Mouse (Mus musculus): Measurements from ENCODE around the gene Rab40c. TPM values are rescaled to one million over a fixed set of nuclear protein-coding genes. Genes with fewer than 3 reads are reported as not detected.

The Rab40c gene
- polyA plus RNA-seq, 1 experiment from 2014 or later: 11.0 TPM

Other genes starting within 250 kb of the Rab40c start
- 2.1 and 2.7 TPM in 2 replicates for gene Gng13, start 202.6 kb downstream of the Rab40c start, polyA plus RNA-seq (2014; fragmentation: Nextera tagmentation; extraction: Ambion mirVana)
- gene Chtf18, start 192.3 kb downstream of the Rab40c start, polyA plus RNA-seq (2014; fragmentation: Nextera tagmentation; extraction: Ambion mirVana): 12.6 and 12.8 TPM in 2 replicates
- gene Rpusd1, start 192.1 kb downstream of the Rab40c start, polyA plus RNA-seq (2014; fragmentation: Nextera tagmentation; extraction: Ambion mirVana): 11.7 and 12.9 TPM in 2 replicates
- not detected in 2 replicates for gene Mslnl, start 183.7 kb downstream of the Rab40c start, polyA plus RNA-seq (2014; fragmentation: Nextera tagmentation; extraction: Ambion mirVana)
- 3.1 and 3.4 TPM in 2 replicates for gene Msln, start 165.3 kb downstream of the Rab40c start, polyA plus RNA-seq (2014; fragmentation: Nextera tagmentation; extraction: Ambion mirVana)
- 27.9 and 31.8 TPM in 2 replicates for gene Narfl, start 146.0 kb downstream of the Rab40c start, polyA plus RNA-seq (2014; fragmentation: Nextera tagmentation; extraction: Ambion mirVana)
- gene Haghl, start 134.1 kb downstream of the Rab40c start, polyA plus RNA-seq (2014; fragmentation: Nextera tagmentation; extraction: Ambion mirVana): 47.2 and 52.3 TPM in 2 replicates
- gene Ccdc78, start 133.1 kb downstream of the Rab40c start, polyA plus RNA-seq (2014; fragmentation: Nextera tagmentation; extraction: Ambion mirVana): 0.13 TPM in 1 of 2 replicates, not detected in the other
- gene Fam173a, start 126.8 kb downstream of the Rab40c start, polyA plus RNA-seq (2014; fragmentation: Nextera tagmentation; extraction: Ambion mirVana): 71.8 and 74.0 TPM in 2 replicates
- 0.29 TPM in 1 of 2 replicates, not detected in the other for gene AC134908.4, start 124.1 kb downstream of the Rab40c start, polyA plus RNA-seq (2014; fragmentation: Nextera tagmentation; extraction: Ambion mirVana)
- gene Metrn, start 122.6 kb downstream of the Rab40c start, polyA plus RNA-seq (2014; fragmentation: Nextera tagmentation; extraction: Ambion mirVana): 6.2 and 8.3 TPM in 2 replicates
- 1.1 and 1.4 TPM in 2 replicates for gene Fbxl16, start 110.6 kb downstream of the Rab40c start, polyA plus RNA-seq (2014; fragmentation: Nextera tagmentation; extraction: Ambion mirVana)
- 14.4 and 17.7 TPM in 2 replicates for gene Wdr24, start 96.1 kb downstream of the Rab40c start, polyA plus RNA-seq (2014; fragmentation: Nextera tagmentation; extraction: Ambion mirVana)
- 30.9 and 42.6 TPM in 2 replicates for gene Jmjd8, start 90.9 kb downstream of the Rab40c start, polyA plus RNA-seq (2014; fragmentation: Nextera tagmentation; extraction: Ambion mirVana)
- gene Stub1, start 86.3 kb downstream of the Rab40c start, polyA plus RNA-seq (2014; fragmentation: Nextera tagmentation; extraction: Ambion mirVana): 292 and 322 TPM in 2 replicates
- gene Rhbdl1, start 82.4 kb downstream of the Rab40c start, polyA plus RNA-seq (2014; fragmentation: Nextera tagmentation; extraction: Ambion mirVana): 1.9 and 2.5 TPM in 2 replicates
- gene Gm20683, start 78.0 kb downstream of the Rab40c start, polyA plus RNA-seq (2014; fragmentation: Nextera tagmentation; extraction: Ambion mirVana): 0.70 and 1.1 TPM in 2 replicates
- 9.6 and 11.9 TPM in 2 replicates for gene Rhot2, start 74.9 kb downstream of the Rab40c start, polyA plus RNA-seq (2014; fragmentation: Nextera tagmentation; extraction: Ambion mirVana)
- gene Wdr90, start 58.2 kb downstream of the Rab40c start, polyA plus RNA-seq (2014; fragmentation: Nextera tagmentation; extraction: Ambion mirVana): 12.3 and 14.0 TPM in 2 replicates
- 160 and 168 TPM in 2 replicates for gene Mcrip2, start 51.0 kb downstream of the Rab40c start, polyA plus RNA-seq (2014; fragmentation: Nextera tagmentation; extraction: Ambion mirVana)
- gene Mettl26, start 44.7 kb downstream of the Rab40c start, polyA plus RNA-seq (2014; fragmentation: Nextera tagmentation; extraction: Ambion mirVana): 42.7 and 46.0 TPM in 2 replicates
- 0.17 and 0.47 TPM in 2 replicates for gene Wfikkn1, start 38.9 kb downstream of the Rab40c start, polyA plus RNA-seq (2014; fragmentation: Nextera tagmentation; extraction: Ambion mirVana)
- gene Pigq, start 25.2 kb upstream of the Rab40c start, polyA plus RNA-seq (2014; fragmentation: Nextera tagmentation; extraction: Ambion mirVana): 71.2 and 77.1 TPM in 2 replicates
- gene Nhlrc4, start 25.2 kb upstream of the Rab40c start, polyA plus RNA-seq (2014; fragmentation: Nextera tagmentation; extraction: Ambion mirVana): 0.34 and 0.42 TPM in 2 replicates
- gene A930017K11Rik, start 32.8 kb upstream of the Rab40c start, polyA plus RNA-seq (2014; fragmentation: Nextera tagmentation; extraction: Ambion mirVana): 0.14 and 0.25 TPM in 2 replicates
- 12.7 and 15.2 TPM in 2 replicates for gene Capn15, start 66.1 kb upstream of the Rab40c start, polyA plus RNA-seq (2014; fragmentation: Nextera tagmentation; extraction: Ambion mirVana)
- gene Rab11fip3, start 149.8 kb upstream of the Rab40c start, polyA plus RNA-seq (2014; fragmentation: Nextera tagmentation; extraction: Ambion mirVana): 11.9 and 12.8 TPM in 2 replicates
- gene Decr2, start 170.6 kb upstream of the Rab40c start, polyA plus RNA-seq (2014; fragmentation: Nextera tagmentation; extraction: Ambion mirVana): 30.5 and 34.3 TPM in 2 replicates
- 81.7 and 84.2 TPM in 2 replicates for gene Nme4, start 175.9 kb upstream of the Rab40c start, polyA plus RNA-seq (2014; fragmentation: Nextera tagmentation; extraction: Ambion mirVana)
- 0.20 and 0.33 TPM in 2 replicates for gene Tmem8, start 193.6 kb upstream of the Rab40c start, polyA plus RNA-seq (2014; fragmentation: Nextera tagmentation; extraction: Ambion mirVana)
- 241 and 257 TPM in 2 replicates for gene Mrpl28, start 203.8 kb upstream of the Rab40c start, polyA plus RNA-seq (2014; fragmentation: Nextera tagmentation; extraction: Ambion mirVana)
- 7.8 and 10.1 TPM in 2 replicates for gene Axin1, start 219.0 kb upstream of the Rab40c start, polyA plus RNA-seq (2014; fragmentation: Nextera tagmentation; extraction: Ambion mirVana)

Data from heart, embryonic 11.5 days (tissue).